Mouse (Mus musculus) ovary, postnatal 36 days (tissue): ENCODE results near the gene Clip1.

Source experiments
- DNase-seq: peaks from one replicate; pipeline ENCODE4 v3.0.0; 2022; ENCODE audit warnings: low spot score, mixed read lengths

Gene Clip1

DNA sequence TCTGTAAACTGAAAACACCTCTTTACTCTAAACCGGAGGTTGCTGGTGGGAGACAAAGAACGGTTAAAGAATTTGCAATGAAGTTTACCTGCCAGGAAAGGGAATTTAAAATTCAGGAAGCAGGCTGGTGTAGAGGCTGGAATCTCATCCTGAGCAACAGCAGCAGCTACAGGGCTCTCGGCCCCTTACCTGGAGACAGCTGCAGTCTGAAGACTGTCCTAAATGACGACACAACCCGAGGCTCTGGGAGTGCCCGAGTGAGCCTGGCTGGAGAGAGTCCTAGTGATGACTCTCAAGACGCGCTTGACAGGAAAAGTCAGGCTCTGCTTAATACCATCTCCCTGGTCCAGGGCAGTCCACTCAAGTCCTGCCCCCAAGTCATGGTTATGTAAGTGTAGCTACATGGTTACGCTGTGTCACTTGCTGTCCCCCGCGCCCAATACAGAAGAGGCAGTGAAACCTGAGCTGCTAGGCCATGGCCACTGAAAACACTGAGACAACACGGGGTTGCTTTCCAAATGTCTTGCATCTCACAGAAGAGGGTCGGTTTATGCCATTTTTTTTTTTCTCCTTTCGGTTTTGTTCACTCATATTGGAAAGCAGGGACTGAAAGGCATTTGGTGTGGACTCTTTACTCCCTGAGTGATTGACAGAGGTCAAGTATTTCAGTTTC, 13.5 kb downstream of the Clip1 start:
- peak; percentile 23 for DNase-seq

DNA sequence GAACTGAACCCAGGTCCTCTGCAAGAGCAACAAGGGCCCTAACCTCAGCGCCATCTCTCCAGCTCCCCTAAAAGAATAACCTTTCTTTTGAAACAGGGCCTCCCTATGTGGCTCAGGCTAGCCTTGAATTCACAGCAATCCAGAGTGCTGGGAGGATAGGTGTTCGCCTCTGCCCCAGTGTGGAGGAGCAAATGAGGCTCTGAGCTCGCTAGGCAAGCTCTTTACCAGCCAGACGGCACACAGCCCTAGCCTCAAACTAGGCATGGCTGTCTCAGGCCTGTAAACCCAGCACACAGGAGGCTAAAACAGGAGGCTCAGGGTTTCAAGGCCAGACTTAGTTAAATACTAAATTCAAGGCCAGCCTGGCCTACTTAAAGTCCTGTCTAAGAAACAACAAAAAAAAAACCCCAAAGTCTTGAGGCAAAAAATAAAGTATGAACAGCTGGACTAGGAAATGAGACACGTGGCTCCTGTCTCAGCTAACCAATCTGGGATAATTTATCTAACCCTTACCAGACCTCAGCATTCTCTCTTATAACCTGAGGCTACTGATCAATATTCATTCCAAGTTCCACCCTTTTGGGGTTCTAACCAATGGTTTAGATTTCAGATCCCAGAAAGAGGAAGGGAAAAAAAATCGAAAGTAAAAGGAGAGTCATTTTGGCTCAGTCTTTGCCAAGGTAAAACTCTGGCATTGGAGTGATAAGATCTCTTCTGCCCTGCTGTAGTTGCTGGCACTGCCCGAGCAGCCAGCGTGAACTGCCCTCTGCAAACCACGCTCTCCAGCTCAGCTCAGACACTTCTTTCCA, 14.2 kb downstream of the Clip1 start:
- peak; percentile 35 for DNase-seq

DNA sequence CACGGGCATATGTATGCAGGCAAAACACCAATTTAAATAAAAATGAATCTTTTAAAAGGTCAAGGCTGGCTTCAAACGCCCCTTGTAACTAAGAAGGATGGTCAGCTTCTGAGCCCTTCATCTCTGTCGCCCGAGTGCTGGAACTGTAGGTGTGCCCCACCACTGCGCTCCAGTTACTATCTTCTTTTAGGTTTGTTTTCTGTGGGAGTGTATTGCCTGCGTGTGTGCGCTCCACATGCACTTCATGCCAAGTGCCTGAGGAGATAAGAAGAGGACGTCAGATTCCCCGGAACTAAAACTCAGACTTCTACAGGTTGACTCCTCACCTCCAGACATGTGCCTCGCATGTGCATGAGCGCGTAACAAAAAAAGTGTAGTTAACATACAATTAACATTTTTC, 16.5 kb downstream of the Clip1 start:
- no peak for DNase-seq

DNA sequence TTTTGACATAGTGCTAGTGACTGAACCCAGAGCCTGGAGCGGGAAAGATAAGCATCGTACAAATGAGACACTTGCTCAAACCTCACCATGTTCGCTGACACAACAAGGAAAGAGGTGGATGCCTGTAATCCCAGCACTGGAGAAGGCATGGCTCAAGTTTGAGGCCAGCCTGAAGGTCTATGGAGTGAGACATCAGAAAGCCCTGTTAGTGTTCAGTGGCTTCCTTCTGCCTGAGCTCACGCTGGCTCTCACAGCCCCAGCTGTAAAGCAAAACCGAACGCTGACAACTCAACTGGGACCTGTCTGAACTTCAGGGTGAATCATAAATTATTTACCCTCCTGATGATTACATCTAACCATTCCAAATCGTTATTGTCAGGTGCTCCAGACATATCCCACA, 18.5 kb downstream of the Clip1 start:
- DNase-seq = no peak

DNA sequence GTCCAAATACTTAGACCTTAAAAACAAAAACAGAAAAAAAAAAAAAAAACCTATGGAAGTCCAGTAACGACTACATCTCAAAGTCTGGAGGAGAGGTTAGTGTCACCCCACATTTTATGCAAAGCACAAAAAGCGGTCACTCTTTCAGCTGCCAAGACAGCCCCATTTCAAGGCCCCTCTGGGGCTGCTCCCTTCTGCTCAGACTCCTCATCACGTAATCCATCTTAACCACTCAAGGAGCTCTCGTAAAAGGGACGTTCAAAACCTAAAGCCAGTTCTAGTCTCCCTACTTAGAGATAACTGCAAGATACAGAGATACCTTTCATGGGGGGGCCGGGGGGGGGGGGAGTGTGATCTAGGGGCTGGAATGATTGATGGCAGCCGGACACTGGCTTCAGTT, 20.1 kb downstream of the Clip1 start:
- no peak for DNase-seq

DNA sequence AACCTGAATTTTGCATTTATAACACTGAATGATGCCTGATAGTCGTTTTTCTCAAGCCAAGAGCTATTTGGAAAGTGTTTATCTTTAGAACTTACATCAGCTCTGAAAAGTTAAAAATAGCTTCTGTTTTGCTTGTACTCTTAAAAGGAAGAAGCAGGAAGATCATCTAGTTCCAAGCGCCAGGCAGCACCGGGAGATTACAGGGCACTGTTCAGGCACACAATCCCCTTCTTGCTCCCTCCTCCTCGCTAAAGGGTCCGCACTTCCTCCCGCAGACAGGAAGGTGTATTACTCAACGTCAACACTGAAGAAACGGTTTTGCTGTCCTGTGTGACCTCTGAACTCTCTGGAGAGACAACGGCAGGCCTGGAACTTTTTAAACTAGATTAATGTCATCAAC, 22.4 kb downstream of the Clip1 start:
- peak; percentile 35 for DNase-seq

DNA sequence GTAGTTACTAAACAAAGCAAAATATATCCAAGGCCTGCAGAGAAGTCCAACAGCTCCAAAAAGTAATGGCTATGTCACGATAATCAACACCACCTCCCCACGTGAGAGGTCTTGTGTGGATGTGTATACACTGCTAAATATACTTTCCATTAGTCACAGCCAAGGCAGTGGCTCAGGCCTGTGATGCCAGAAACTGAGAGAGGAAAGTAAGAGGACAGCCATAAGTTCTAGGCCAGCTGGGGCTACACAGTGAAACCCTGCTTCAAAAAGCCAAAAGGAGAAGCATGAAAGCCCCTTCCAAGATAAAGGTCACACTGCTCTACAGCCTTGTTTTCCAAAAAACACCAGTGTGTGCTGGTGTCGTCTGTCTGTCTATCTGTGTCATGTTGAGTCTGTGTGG, 22.8 kb downstream of the Clip1 start:
- DNase-seq = no peak

DNA sequence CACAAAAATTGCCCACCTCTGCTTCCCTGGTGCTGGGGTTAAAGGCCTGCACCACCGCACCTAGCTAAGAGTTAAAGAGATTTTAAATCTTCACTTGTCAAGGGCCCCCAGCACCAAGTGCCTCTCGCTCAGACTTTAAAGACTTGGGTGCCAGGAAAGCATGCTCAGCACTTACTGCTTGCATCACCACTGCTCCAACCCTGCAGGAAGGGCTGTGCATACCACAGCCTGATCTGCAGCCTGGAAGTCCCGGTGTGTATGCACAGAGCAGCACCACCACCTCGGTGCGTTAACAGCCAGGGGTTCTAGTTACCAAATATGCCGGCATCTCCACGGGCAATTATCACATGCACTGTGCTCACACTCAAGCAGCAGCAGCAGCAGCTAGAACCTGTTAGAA, 26.8 kb downstream of the Clip1 start:
- DNase-seq = no peak

DNA sequence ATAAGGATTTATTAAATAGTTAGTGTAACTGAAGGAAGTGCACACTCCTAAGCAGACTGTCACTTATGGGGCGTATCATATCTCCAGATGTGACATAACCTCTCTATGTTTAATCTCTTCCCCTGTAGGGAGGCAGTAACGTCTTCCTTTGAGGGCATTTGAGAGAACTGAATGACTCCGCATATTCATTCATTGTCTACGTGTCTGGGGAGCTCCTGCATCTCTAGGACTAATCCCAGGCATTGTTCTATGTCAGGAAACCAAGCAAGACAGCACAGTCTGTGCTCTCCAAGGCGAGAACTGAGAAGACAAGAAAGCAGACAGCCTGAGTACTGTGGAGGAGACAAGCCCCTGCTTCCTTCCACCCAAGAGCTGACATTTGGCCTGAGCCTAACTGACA, 29.5 kb downstream of the Clip1 start:
- DNase-seq = no peak

DNA sequence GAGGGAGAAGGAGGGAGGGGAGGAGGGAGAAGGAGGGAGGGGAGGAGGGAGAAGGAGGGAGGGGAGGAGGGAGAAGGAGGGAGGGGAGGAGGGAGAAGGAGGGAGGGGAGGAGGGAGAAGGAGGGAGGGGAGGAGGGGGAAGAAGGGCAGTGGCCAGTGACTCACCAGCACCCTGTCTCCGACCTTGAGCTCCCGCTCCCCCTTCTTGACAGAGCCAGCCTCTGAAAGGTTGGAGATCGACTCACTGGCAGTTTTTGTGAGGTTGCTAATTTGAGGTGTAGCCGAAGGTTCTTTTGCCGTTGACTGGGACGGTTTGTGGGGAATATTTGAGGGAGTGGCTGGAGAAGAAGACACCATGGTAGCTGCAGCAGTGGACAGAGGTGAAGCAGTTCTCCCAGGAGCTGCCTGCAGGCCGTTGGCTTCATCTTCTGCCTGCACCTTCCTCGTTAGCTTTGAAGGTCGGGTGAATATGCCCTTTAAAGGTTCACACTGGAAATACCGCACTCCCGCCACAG, 31.1 kb downstream of the Clip1 start:
- DNase-seq = no peak

DNA sequence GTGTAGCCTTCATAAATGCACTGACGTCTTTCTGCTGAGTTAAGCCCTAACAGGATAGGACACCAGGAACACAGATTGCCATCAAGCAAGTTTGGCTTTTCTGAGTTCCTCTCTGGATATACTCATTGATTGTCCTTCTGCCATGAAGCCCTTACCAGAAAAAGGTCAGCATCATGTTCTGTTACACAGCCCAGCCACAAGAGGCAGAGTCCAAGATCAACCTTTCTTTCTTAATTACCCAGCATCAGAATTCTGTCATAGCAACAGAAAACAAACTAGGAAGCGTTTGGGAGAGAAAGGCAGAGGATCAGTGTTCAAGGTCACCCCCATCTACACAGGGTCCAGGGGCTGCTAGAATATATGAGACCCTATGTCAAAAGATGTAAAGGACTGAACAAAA, 33.6 kb downstream of the Clip1 start:
- no peak for DNase-seq

DNA sequence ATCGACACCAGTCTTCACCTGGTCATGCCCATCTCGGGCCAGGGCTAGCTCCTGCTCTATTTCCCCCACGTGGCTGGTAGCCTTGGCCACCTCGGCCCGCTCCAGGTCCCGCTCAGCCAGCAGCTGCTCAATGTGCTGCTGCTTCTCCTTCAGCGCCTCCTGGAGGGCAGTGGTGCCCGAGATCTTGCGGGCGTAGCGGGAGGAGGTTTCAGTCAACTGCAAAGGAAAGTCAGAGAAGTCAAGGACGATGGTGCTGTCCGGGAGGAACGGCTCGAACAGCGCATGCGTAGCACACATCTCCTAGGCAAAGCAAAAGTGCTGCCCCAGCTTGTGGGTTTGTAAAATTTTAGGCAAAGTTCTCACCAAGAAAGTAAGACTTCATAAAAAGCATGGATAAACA, 42.0 kb downstream of the Clip1 start:
- DNase-seq = no peak

DNA sequence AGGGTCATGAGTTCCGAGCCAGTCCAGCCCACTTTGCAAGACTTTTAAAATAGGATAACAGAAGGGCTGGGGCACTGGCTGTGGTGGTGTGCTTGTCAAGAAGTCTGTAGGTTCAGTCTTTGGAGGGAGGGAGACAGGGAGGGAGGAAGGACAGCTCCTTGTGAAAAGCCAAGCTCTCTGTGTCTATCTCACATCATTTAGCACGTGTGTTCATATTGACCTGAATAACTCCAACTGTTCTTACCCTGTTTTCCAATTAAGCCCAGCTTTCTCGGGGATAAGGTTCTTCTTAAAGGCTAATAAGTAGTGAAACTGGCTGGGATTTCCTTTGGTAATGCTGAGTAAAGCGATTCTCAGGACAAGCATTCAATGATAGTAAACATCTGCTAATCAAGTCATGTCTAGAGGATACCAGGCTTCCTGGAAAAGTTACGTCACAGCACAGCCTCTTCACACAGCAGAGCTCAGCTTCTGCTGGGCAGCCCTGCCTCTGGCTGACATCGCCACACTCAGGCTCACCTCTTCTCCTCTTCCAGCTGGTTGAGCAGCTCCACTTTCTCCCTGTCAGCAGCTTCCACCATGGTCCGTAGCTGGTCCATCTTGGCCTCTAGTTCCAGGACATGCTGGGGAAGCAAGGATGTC, 43.0 kb downstream of the Clip1 start:
- DNase-seq = no peak

DNA sequence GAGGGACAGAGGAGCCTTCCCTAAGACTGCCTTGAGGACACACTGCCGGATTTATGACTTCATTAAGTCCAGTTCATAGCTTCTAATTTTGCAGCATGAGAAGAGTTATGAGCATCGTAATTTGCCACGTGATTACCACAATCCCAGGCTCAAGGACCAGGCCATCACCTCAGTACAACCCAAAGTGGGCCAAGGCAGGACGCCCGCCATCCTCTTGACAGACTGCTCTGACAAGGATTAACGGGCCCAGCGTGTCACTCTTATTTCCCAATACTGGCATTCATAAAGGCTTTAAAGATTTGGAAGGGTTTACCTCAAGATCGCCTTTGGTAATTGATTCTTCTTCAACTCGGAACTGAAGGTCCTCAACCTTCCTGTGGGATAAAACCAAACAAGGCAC, 44.2 kb downstream of the Clip1 start:
- DNase-seq = no peak

DNA sequence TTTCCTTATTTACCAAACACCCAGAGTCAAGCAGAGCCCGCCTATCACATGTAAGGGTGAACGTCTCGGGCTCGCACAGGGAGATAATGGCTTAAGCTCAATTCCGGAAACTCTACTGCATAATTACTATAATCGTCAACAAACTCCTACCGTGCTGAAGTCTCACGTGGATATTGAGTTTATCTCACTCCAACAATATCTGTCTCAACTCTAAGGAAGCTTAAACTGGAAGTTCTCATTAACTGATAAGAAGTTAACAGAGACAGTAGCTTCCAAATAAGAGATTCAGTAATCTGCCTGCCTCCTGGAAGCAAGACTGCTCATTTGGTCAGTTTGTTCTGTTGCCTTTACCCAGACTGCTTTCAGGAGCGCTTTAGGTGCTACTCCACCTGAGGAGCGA, 53.2 kb downstream of the Clip1 start:
- no peak for DNase-seq

DNA sequence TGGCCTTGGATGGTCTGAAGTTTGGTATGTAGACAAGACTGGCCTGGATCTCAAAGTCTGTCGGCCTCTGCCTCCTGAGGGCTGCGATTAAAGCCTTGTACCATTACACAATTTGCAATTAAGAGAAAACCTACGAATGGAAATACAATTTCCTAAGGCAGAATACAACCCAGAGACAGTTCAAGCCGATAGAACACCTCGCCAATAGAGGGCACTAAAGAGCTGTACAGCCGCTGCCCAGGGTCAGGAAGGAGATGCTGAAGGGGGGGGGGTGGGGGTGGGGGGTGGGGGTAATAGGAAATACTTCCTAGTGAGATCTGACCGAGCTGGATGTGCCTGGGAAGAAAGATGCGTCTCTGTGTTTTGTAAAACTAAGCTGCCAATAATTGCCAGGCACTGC, 57.8 kb downstream of the Clip1 start:
- DNase-seq = peak; percentile 50

DNA sequence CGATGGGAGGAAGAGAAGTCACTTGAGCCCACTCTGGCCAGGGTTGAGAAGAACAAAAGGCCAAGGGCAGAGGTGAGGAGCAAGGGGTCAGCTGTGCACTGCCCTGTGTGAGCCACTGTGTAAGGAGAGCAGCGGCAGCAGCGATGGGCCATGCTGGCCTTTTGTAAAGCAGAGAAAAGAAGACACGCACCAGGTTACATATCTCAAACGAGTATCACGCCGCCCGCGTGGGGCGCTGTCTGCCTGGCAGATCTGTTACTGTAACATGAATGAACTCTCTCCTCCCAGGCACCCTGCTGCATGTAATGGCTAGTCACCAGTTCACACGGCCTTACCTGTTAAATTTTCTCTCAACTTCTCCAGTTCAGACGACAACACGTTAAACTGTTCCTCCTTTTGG, 62.0 kb downstream of the Clip1 start:
- DNase-seq = no peak

DNA sequence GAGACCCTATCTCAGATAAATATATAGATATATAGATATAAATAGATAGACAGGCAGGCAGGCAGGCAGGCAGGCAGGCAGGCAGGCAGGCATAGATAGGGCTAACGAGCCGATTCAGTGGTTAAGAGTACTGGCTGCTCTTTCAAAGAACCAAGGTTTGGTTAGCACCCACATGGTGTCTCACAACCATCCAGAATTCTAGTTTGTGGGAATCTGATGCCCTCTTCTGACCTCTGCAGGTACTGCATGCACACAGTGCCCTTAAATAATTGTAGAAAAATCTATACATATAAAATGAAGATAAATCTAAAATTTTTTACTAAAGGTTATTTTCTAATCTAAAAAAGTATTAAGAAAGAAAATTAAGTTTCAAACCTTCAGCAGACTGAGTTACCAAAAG, 65.9 kb downstream of the Clip1 start:
- DNase-seq = no peak

DNA sequence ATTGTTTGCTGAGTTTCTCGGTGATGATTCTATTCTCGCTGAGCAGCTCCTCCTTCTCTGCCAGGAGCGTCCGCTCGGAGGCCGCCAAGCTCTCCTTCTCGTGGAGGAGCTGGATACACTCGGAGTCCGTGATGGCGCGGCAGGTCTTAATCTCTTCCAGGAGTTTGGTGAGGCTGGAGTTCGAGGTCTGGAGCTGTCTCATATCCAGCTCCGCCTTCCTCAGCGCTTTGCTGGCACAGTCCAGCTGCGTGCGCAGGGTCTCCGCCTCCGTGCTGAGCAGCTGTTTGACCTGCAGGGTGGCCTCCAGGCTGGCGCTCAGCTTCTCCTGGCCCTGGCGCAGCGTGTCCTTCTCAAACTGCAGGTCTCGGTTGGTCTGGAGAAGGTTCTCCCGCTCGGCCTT, 70.2 kb downstream of the Clip1 start:
- DNase-seq = no peak

DNA sequence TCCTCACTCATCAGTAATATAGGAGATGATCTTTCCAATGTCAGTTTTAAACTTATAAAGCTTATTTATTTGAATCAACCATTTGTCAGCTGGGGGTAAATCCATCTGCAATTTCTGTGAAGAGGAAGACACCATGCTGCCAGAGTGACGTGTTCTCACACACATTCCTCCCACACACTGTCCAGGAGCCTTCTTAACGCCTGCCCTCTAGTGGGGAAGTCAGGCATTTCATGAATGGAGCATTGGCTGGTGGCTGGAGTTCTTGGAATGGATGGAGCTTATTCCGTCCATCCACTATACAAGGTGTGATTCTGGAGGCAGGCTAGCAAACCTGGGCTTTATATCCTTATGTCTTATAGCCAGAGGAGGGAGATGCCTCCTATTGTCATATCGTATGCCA, 74.6 kb downstream of the Clip1 start:
- DNase-seq = peak; percentile 65

DNA sequence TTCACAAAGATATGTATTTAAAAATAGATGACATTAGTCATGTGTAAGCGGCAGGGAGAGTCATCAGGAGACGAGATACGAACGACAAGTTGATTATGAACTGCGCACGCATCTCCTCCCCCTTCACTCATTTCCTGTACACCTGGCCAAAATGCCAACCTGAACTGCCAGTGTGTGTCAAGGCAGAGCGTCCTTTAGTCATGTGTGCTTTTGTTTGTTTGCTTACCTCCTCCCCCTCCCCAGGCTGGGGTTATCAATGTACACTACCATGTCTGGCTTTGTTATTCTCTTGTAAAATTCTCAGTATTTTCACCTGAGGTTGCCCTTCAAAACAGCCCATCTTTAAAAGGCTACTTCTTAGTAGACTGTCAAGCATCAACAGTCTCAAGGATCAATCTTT, 75.0 kb downstream of the Clip1 start:
- no peak for DNase-seq

DNA sequence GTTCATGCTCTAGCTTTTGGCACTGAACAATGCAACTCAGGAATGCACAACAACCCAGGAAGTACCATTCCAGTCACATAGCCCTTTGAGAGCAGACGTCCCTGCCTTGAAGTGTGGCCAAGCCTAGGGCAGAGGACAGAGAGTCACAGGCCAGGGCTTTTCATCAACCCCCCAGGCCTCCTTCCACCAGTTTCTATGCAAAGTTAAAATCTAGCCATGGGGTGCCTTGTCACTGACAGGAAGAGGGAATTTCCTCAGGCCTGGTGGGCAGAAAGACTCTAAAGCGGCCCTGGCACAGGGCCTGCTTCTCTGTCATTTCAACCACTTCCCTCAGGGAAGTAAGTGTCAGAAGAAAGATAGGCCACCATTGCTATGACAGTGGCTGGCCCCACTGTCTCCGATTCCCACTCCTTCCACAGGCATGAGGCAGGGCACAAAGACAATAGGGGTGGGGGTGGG, 77.2 kb downstream of the Clip1 start:
- DNase-seq = no peak

DNA sequence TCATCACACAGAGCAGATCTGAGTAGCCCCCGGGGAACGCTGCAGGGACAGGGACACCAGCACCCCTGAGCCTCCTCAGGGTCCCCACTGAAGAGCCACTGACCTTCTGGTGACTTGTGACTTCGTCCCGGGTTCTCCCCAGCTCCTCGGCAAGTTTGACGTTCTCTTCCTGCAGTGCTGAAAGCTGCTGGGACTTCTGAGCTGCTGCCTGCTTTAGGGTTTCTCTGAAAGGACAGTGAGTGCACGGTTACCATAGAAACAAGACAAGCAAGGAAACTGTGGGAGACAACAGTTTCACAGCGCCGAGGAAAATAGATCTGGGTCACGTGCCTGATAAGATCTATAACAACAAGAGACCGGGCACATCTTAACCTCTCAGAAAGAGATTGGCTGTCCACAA, 80.9 kb downstream of the Clip1 start:
- peak; percentile 24 for DNase-seq
